Mouse (Mus musculus): ENCODE data around the gene Tmem54. TPM values are rescaled to one million over a fixed set of nuclear protein-coding genes. Genes with fewer than 3 reads are reported as not detected.

The Tmem54 gene
- polyA plus RNA-seq, 1 experiment from 2014 or later: not detected

GRCm38 (mm10) chr4:129141560-129142438 lies 36.5 kb downstream of the Tmem54 start:
- no peak overlapping the region for H3K4me2 ChIP-seq (ENCODE audit: low read depth, low read length)
- H3K27ac ChIP-seq (ENCODE audit: low read depth, low read length): peak overlapping the region; percentile 40; the same call in 1 of the 2 replicates
- no peak for ATAC-seq (ENCODE audit: low read depth)
- no peak overlapping the region for H3K9ac ChIP-seq (replicated peaks; ENCODE audit: low read depth, low read length)
- no peaks in the 10 kb centered on the region for H3K27me3 ChIP-seq (ENCODE audit: control insufficient read depth, insufficient read depth, low read length)
- H3K36me3 ChIP-seq (ENCODE audit: control insufficient read depth, insufficient read depth, low read length): no peaks in the 10 kb centered on the region
- no peaks in the 10 kb centered on the region for H3K9me3 ChIP-seq (ENCODE audit: control insufficient read depth, low read length)
- 75% methylated on average over 17 of the region's 17 CpGs for WGBS
- H3K4me1 ChIP-seq (ENCODE audit: control insufficient read depth, insufficient read depth, low read length): peaks cover 18% of the 10 kb centered on the region; the same call in 1 of the 2 replicates
- H3K4me3 ChIP-seq (ENCODE audit: low read depth, low read length): no peak overlapping the region

- no peak for ATAC-seq (ENCODE audit: low read depth)
- H3K4me3 ChIP-seq (ENCODE audit: low read depth, low read length): no peak overlapping the region
- H3K4me2 ChIP-seq (ENCODE audit: low read depth, low read length): no peak overlapping the region
- H3K27ac ChIP-seq (ENCODE audit: low read depth, low read length): no peak overlapping the region
- H3K36me3 ChIP-seq (ENCODE audit: control insufficient read depth, insufficient read depth, low read length): no peaks in the 10 kb centered on the region
- WGBS: 78% methylated on average over 11 of the region's 11 CpGs
- H3K9me3 ChIP-seq (ENCODE audit: control insufficient read depth, low read length): no peaks in the 10 kb centered on the region
- peaks cover 15% of the 10 kb centered on the region; the same call in 1 of the 2 replicates for H3K4me1 ChIP-seq (ENCODE audit: control insufficient read depth, insufficient read depth, low read length)
- no peak overlapping the region for H3K9ac ChIP-seq (replicated peaks; ENCODE audit: low read depth, low read length)
- no peaks in the 10 kb centered on the region for H3K27me3 ChIP-seq (ENCODE audit: control insufficient read depth, insufficient read depth, low read length)
These were observed 37.2 kb downstream of the Tmem54 start for GRCm38 (mm10) chr4:129142439-129143045.

GRCm38 (mm10) chr4:129143509-129143908 lies 38.2 kb downstream of the Tmem54 start:
- H3K4me3 ChIP-seq (ENCODE audit: low read depth, low read length): no peak overlapping the region
- no peaks in the 10 kb centered on the region for H3K27me3 ChIP-seq (ENCODE audit: control insufficient read depth, insufficient read depth, low read length)
- no peak for ATAC-seq (ENCODE audit: low read depth)
- no peak overlapping the region for H3K4me2 ChIP-seq (ENCODE audit: low read depth, low read length)
- WGBS: 92% methylated on average over 5 of the region's 5 CpGs
- no peaks in the 10 kb centered on the region for H3K9me3 ChIP-seq (ENCODE audit: control insufficient read depth, low read length)
- no peak overlapping the region for H3K9ac ChIP-seq (replicated peaks; ENCODE audit: low read depth, low read length)
- no peaks in the 10 kb centered on the region for H3K36me3 ChIP-seq (ENCODE audit: control insufficient read depth, insufficient read depth, low read length)
- H3K4me1 ChIP-seq (ENCODE audit: control insufficient read depth, insufficient read depth, low read length): peaks cover 15% of the 10 kb centered on the region; the same call in 1 of the 2 replicates
- H3K27ac ChIP-seq (ENCODE audit: low read depth, low read length): no peak overlapping the region

DNA sequence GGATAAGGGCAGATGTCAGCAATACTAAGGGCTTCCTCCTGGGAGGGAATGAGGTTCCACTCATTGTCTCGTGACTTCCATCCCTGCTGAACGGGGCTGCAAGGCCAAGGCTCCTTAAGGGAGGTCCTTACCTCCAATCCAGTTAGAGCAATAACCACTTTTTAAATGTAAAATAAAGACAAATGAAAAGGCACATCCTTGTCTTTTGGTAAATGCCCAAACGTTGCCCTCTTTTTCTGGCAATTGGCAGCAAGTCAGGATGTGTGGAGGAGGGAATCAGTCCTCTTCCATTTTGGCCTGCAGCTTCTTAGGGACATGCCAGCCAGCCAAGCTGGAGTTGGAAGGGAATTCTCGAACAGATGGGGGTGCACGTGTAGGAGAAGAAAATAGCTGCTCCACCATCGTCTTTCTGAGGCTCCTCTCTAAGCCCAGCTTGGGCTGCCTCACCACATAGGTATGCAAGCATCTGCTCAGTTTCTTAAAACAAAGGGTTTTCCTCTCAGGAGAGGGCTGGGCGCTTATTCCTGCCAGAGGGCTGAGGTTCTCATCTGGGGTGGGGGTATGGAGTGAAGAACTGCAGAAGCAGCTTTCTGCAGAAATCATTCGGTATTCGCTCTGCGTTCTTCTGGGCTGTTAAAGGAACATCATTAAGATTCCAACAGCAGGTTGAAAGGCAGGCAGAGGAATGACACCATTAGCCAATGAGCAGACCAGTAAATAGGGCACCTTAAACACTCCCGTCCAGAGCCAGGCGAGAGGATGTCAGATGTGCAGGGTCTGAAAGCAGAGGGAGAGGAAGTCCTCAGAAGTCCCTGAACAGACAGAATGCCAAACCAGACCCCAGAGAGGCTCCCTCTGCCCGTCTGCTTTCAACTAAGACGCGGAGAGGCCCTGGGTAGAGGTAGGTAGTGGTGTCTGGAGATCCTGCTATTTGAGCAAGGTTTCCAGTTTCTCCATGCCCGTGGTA lies 39.3 kb downstream of the Tmem54 start:
- no peaks in the 10 kb centered on the region for H3K9me3 ChIP-seq (ENCODE audit: control insufficient read depth, low read length)
- H3K27ac ChIP-seq (ENCODE audit: low read depth, low read length): peak overlapping the region; percentile 29
- H3K4me1 ChIP-seq (ENCODE audit: control insufficient read depth, insufficient read depth, low read length): peaks cover 15% of the 10 kb centered on the region; the same call in 1 of the 2 replicates
- H3K9ac ChIP-seq (replicated peaks; ENCODE audit: low read depth, low read length): 0 out of 2 replicates have a peak overlapping the region, but pooled peaks have one; percentile 18
- WGBS: 26% methylated on average over 16 of the region's 16 CpGs
- no peaks in the 10 kb centered on the region for H3K27me3 ChIP-seq (ENCODE audit: control insufficient read depth, insufficient read depth, low read length)
- peak; percentile 66; the same call in 1 of the 2 replicates for ATAC-seq (ENCODE audit: low read depth)
- H3K36me3 ChIP-seq (ENCODE audit: control insufficient read depth, insufficient read depth, low read length): peaks cover 4% of the 10 kb centered on the region; the same call in 1 of the 2 replicates
- no peak overlapping the region for H3K4me3 ChIP-seq (ENCODE audit: low read depth, low read length)
- no peak overlapping the region for H3K4me2 ChIP-seq (ENCODE audit: low read depth, low read length)

GRCm38 (mm10) chr4:129145411-129145810 lies 40.1 kb downstream of the Tmem54 start:
- Histone ChIP-seq H3K4me3 (ENCODE audit: low read depth, low read length) (no peak overlapping the region), H3K27me3 (ENCODE audit: control insufficient read depth, insufficient read depth, low read length) (no peaks in the 10 kb centered on the region), H3K27ac (ENCODE audit: low read depth, low read length) (peak overlapping the region; percentile 29), H3K9ac (replicated peaks; ENCODE audit: low read depth, low read length) (no peak overlapping the region), H3K4me2 (ENCODE audit: low read depth, low read length) (no peak overlapping the region), H3K36me3 (ENCODE audit: control insufficient read depth, insufficient read depth, low read length) (peaks cover 8% of the 10 kb centered on the region; the same call in 1 of the 2 replicates), H3K9me3 (ENCODE audit: control insufficient read depth, low read length) (no peaks in the 10 kb centered on the region), H3K4me1 (ENCODE audit: control insufficient read depth, insufficient read depth, low read length) (peaks cover 15% of the 10 kb centered on the region; the same call in 1 of the 2 replicates)
- ATAC-seq (ENCODE audit: low read depth): no peak
- WGBS: 72% methylated on average over 4 of the region's 4 CpGs

DNA sequence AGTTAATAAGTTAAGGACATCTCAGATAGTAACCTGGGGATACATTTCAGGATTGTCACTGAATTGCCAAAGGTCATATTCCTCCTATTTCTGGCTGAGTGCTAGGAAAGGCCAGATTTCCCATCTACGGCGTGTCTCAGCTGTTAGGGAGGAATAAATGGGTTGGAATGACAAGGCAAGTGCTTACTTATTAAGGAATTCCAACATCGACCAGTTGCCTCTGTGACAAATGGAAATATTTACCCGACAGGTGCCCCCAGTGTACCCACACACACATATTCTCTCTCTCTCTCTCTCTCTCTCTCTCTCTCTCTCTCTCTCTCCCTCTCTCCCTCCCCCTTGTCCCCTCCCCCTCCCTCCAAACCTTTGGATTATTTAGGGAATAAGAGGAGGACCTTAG lies 40.6 kb downstream of the Tmem54 start:
- Histone ChIP-seq H3K4me2 (ENCODE audit: low read depth, low read length) (no peak overlapping the region), H3K9ac (replicated peaks; ENCODE audit: low read depth, low read length) (no peak overlapping the region), H3K27me3 (ENCODE audit: control insufficient read depth, insufficient read depth, low read length) (no peaks in the 10 kb centered on the region), H3K27ac (ENCODE audit: low read depth, low read length) (no peak overlapping the region), H3K36me3 (ENCODE audit: control insufficient read depth, insufficient read depth, low read length) (peaks cover 8% of the 10 kb centered on the region; the same call in 1 of the 2 replicates), H3K9me3 (ENCODE audit: control insufficient read depth, low read length) (no peaks in the 10 kb centered on the region), H3K4me3 (ENCODE audit: low read depth, low read length) (no peak overlapping the region), H3K4me1 (ENCODE audit: control insufficient read depth, insufficient read depth, low read length) (peaks cover 15% of the 10 kb centered on the region; the same call in 1 of the 2 replicates)
- no peak for ATAC-seq (ENCODE audit: low read depth)
- 69% methylated on average over 4 of the region's 4 CpGs for WGBS

GRCm38 (mm10) chr4:129146392-129146791 lies 41.0 kb downstream of the Tmem54 start:
- H3K4me2 ChIP-seq (ENCODE audit: low read depth, low read length): no peak overlapping the region
- no peak overlapping the region for H3K27ac ChIP-seq (ENCODE audit: low read depth, low read length)
- WGBS: 68% methylated on average over 2 of the region's 2 CpGs

DNA sequence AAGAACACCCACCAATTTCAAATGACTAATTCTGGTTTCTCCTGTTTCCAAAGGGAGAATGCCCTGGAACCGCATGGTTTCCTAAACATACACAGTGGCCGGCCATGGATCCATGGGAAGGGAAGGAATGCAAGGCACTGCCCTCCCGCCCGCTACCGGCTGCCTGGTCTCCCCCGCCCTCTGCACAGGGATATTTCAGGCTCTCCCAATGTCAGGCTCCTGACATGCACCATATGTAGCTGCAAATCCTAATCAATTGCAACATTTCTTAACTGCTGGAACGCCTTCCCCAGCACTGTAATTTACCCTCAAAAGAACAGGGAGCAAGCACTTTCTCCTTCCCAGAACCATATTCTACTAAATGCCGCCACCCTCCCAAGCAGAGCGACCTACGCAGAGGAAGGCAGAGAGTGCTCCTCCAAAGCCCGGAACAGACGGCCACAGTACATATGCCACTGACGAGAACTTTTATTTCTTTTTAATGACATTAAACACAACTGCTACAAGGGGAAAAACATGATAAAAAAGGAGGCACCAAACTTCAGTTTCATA lies 42.3 kb downstream of the Tmem54 start:
- Histone ChIP-seq H3K4me1 (ENCODE audit: control insufficient read depth, insufficient read depth, low read length) (0 out of 2 replicates have a peak, but pooled peaks cover 9% of the 10 kb centered on the region), H3K4me3 (ENCODE audit: low read depth, low read length) (no peak overlapping the region), H3K9me3 (ENCODE audit: control insufficient read depth, low read length) (no peaks in the 10 kb centered on the region), H3K36me3 (ENCODE audit: control insufficient read depth, insufficient read depth, low read length) (peaks cover 8% of the 10 kb centered on the region; the same call in 1 of the 2 replicates), H3K27ac (ENCODE audit: low read depth, low read length) (no peak overlapping the region), H3K27me3 (ENCODE audit: control insufficient read depth, insufficient read depth, low read length) (no peaks in the 10 kb centered on the region), H3K9ac (replicated peaks; ENCODE audit: low read depth, low read length) (no peak overlapping the region), H3K4me2 (ENCODE audit: low read depth, low read length) (no peak overlapping the region)
- 76% methylated on average over 13 of the region's 13 CpGs for WGBS
- no peak for ATAC-seq (ENCODE audit: low read depth)

More at GRCm38 (mm10) chr4:129146392-129146791, 41.0 kb downstream of the Tmem54 start:
- H3K4me3 ChIP-seq (ENCODE audit: low read depth, low read length): no peak overlapping the region
- H3K4me1 ChIP-seq (ENCODE audit: control insufficient read depth, insufficient read depth, low read length): peaks cover 15% of the 10 kb centered on the region; the same call in 1 of the 2 replicates
- no peaks in the 10 kb centered on the region for H3K27me3 ChIP-seq (ENCODE audit: control insufficient read depth, insufficient read depth, low read length)
- H3K9ac ChIP-seq (replicated peaks; ENCODE audit: low read depth, low read length): no peak overlapping the region
- no peaks in the 10 kb centered on the region for H3K9me3 ChIP-seq (ENCODE audit: control insufficient read depth, low read length)
- peaks cover 8% of the 10 kb centered on the region; the same call in 1 of the 2 replicates for H3K36me3 ChIP-seq (ENCODE audit: control insufficient read depth, insufficient read depth, low read length)
- no peak for ATAC-seq (ENCODE audit: low read depth)
